Comparison of ENCODE assay signal across 1 mouse cellular context in the genomic region with DNA sequence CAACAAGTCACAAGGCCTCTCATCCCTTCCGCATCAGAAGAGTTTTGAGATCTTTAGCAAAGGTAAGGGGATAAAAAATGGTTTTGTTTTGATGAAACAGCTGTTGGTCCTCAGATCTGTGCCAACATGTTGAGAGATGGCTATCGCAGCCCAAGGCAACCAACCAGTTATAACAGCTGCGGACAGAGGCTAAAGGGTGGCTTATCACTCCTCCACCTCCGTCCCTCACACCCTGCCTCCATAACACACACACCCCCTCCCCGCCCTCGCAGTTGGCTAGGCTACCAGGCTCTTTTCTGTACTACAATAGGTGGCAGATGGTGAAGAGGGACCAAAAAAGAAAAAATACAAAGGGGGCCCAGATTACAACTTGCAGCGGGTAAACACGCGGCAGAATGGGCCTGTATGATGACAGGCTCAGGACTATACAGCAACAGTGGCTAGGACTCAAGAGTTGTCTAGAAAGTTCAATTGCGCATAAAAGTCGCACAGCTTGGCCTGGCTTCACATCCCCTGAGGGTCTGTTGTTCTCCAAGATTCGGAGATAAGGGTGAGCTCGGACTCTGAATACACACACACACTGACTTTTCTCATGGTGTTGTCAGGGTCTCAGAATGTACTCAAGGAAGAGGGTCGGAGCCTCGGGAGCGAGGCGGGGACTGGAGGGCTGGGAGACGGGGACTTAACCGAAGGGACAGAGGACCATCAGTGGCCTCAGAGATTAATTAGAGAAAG.
TF ChIP-seq lines count a peak whose summit lies in the region.

No protein-coding gene starts in this region.

TF ChIP-seq in ES-E14, 5 proteins besides CTCF, POLR2A, EP300 and RAD21 (continued from another document):
- TF ChIP-seq ZNF384 (IDR thresholded peaks at IDR 0.05; ENCODE audit: low read depth, low read length) (no peak), ZC3H11A (IDR thresholded peaks at IDR 0.05; ENCODE audit: borderline replicate concordance, low read depth, low read length) (no peak), MAFK (IDR thresholded peaks at IDR 0.05; ENCODE audit: insufficient read depth, low read depth, low read length) (no peak), HCFC1 (IDR thresholded peaks at IDR 0.05; ENCODE audit: borderline replicate concordance, insufficient read depth, low read length) (no peak)
